Mouse (Mus musculus) naive thymus-derived CD4-positive, alpha-beta T cell, adult 2 months (primary cell): Measurements from ENCODE around the gene 1700016K19Rik.
"Not testable (repeated sequence)": the region's sequence is repeated elsewhere in the genome, so short reads cannot be mapped to it uniquely, and the experiment has no call there.

ENCODE experiments used
- DNase-seq: peaks from one replicate; pipeline ENCODE4 v3.0.0-alpha.2; 2011; ENCODE audit warnings: low read depth

The 1700016K19Rik gene

DNA sequence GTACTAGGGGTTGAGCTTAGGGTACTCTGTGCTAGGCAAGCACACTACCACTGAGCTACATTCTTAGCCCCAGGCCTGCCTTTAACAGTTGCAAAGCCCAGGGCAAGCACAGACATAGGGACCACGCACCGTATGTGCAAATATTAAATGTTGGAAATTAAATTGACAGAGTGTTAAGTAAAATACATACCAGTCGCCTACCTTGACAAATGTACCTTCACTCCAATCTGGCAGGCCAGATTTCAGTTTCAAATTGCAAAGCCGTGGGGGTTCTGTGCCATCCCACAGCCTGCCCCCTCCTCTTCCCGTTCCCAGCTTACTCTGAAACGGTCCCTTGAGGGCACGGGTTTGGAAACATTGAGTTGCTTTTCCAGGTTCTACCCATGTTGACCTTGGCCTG, 13.8 kb upstream of the 1700016K19Rik start:
- no peak for DNase-seq

- no peak for DNase-seq
Observed at GRCm38 (mm10) chr11:75990965-75991835, 8.5 kb upstream of the 1700016K19Rik start.

- DNase-seq: peak; percentile 51
Observed at GRCm38 (mm10) chr11:75991911-75992310, 7.8 kb upstream of the 1700016K19Rik start.

DNA sequence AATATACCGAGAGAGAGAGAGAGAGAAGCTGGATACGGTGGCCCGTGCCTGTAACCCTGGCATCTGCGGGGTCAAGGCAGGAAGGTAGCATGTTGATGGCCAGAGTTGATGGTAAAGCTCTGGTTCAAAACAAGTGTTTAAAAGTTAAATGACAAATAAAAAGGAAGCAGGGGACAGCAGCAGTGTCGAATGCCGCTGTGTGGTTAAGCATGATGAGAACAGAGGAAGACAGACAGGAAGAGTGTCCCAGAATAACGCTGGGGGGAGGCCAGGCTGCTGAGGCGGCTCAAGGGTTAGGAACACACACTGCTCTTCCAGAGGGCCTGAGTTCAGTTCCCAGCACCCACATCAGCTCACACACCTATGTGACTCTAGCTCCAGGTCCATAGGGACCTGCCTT, 7.2 kb upstream of the 1700016K19Rik start:
- peak; percentile 58 for DNase-seq

DNA sequence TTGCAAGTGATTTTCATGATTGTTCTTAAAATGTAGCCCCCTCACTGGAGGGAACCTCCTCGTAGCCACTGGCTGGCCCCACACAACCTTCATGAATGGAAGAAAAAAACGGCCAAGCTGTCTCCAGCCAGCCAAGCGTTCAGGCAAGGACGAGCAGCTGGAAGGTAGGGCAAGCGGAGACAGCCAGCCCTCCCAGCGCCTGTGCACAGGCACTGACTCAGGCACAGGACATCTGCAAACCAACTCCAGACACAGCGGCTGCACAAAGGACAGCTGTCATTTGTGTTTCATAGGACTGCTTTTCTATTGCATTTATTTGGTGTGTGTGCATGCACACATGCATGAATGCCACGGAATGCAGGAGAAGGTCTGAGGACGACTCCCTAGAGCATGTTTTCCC, 5.4 kb upstream of the 1700016K19Rik start:
- no peak for DNase-seq

GRCm38 (mm10) chr11:76000701-76001100, 989 bp downstream of the 1700016K19Rik start:
- no peak for DNase-seq

DNA sequence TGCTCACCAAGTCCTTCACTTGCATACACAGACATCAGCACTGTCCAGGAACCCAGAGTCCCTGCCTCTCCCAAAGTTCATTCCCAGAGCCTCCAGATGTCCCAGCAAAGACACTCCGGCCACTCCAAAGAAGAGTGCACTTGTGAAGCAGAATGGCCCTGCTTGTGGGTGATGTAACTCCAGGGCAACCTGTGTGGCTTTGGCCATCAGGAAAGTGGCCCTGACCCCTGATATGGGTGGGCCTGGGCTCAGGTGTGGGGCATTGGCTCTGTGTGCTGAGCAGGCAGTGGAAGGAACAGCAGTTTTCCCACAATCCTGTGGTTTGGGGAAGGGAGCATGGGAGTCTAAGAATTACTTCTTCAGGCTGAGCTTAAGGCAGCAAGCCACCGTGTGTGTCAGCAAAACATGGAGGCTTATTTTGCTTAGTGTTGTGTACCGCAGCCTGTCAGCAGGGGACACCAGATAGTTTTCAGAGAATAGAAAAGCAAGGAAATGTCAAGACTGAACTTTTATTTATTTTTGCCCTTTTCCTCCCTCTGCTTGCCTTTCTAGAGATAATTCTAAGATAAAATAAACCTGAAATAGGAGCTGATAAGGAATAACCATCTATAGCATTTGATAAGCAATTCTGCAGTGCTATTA, 1.6 kb downstream of the 1700016K19Rik start:
- no peak for DNase-seq

- not testable (repeated sequence) for DNase-seq
Observed at GRCm38 (mm10) chr11:76004276-76004675, 4.6 kb downstream of the 1700016K19Rik start.

- DNase-seq: no peak
Observed at GRCm38 (mm10) chr11:76008162-76008561, 8.4 kb downstream of the 1700016K19Rik start.

- no peak for DNase-seq
Observed at GRCm38 (mm10) chr11:76009101-76009500, 9.4 kb downstream of the 1700016K19Rik start.

DNA sequence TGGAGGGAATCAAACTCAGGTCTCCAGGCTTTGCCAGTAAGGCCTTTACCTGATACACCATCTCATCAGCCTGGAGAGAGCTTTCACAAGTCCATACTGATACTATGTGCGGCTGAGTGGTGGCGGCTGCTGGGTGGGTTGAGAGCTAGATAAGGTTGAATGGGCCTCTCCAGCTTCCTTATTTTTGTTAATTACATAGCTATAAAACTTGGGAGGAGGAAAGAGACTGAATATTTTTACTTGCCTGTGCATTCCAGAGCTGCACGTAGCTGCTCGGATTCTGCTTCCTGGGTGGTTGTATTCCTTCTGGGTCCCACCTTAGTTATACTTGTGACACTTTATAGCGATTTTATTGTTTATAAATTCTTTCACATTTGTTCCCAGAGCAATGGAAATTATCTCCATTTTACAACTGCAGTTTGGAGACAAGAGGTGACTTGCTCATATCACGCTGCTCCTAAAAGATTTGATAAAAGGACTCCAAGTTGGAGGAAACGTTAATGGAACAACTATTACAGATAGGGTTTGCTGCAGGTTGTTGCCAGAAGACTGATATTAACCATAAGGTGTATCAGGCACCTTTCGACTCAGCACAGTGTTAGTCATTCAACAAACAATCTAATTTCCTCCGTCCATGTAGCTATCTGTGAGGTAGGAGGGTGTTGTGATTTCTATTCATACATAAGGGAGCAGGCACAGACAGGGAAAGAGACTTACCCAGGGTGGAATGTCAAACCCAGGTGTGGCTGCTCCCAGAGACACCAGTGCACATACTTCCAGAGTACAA, 11.3 kb downstream of the 1700016K19Rik start:
- no peak for DNase-seq

GRCm38 (mm10) chr11:76015251-76015650, 15.5 kb downstream of the 1700016K19Rik start:
- DNase-seq: peak; percentile 76

- no peak for DNase-seq
Observed at GRCm38 (mm10) chr11:76015814-76016213, 16.1 kb downstream of the 1700016K19Rik start.

DNA sequence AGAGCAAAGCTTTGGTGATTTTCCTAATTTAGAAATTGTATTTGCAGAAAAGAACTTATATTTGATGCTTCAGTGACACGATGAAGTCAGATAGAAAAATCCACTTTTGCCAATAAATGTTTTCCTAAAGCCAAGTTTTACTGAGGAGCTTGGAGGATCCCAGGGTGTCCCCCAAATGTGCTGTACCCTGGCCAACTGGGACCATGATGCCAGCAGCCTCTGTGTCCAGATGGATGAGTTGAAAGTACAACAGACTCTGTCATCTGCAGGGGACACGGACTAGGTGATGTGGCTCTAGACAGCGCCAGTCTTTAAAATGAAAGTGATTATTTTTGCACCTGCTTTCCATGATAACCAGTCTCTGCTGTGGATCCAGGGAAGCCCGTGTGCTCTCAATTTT, 20.2 kb downstream of the 1700016K19Rik start:
- DNase-seq: no peak

DNA sequence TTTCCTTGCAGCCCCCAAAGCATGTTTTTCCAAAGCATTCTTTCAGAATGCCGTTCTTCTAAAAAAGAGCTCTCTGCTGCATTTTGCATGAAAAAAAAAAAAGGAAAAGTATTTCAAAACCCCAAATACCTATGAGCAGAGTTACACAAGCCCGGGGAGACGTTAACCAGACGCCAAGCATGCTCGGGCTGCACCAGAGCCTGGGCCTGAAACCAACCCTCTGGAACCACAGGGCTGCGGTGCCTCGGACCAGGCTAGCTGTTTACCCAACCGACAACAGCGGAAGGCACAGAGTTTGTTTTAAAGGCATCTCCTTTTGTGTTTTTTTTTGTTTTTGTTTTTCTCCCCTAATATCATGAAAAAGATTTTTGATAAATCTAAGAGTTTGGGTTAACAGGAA, 21.2 kb downstream of the 1700016K19Rik start:
- DNase-seq: no peak

DNA sequence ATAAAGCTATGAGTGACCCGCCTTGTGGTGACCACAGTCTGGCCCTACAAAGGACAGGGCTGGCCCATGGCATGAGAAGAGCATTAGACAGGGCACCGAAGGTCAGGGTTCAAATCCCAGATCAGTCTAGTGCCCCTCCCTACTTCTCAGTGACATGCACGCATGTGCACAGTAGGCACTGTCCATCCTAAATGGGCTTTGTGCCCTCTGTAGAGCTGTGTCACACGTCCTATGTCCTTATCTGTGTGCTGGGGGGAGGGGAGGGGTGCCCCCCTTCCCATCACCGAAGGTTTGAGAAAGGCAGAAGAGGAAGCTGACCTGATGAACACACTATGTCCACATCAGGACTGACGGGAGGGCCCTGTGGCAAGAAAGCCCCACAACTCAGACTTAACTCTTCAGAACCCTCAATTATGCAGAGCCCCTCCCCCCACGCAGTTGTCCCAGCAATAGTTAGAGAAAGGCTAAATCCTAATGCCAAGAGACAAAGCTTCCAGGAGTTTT, 25.4 kb downstream of the 1700016K19Rik start:
- DNase-seq: no peak

GRCm38 (mm10) chr11:76026527-76027138, 26.9 kb downstream of the 1700016K19Rik start:
- peak; percentile 56 for DNase-seq

- DNase-seq: peak; percentile 63
Observed at GRCm38 (mm10) chr11:76027139-76028071, 27.7 kb downstream of the 1700016K19Rik start, which contains the start of gene Rflnb. Gene Rflnb (minus strand): TSS chr11:76027782.

DNA sequence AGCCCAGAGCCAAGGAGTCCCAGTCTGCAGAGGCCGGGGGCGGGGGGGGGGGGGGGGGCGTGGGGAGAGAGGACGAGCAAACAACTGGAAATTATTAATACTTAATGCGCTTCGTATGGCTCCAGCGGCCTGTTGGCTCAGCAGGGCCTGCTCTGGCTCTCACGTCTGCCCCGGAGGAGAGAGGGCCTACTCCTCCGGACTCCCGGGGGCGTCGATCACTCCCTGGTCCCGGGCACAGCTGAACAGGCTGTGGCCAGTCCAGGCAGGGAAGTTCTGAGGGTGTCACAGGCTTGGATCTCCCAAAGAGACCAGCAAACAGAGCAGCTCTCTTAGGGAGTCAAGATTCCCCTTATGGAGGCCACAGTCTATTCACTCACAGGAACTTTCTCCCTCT, 28.4 kb downstream of the 1700016K19Rik start:
- peak; percentile 42 for DNase-seq

DNA sequence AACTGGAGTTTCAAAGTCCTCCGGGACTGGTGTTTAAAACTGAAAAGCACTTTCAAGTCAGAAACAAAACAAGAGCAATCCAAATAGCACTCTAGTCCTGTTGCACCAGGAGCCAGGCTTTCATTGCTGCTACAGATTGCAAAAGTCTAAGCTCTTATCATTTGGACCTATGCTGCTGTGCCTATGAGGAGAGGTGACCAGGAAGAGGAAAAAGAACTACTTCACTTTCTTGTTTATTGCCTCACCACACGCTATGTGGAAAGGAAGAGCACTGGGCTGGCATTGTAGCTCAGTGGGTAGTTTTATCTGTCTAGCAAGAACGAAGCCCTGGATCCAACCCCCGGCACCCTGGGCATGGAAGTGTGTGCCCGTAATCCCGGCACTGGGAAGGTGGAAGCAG, 33.6 kb downstream of the 1700016K19Rik start:
- no peak for DNase-seq

- DNase-seq: no peak
Observed at GRCm38 (mm10) chr11:76033836-76034235, 34.1 kb downstream of the 1700016K19Rik start.
